Mouse (Mus musculus) brain, embryonic 18.5 days (tissue): Measurements from ENCODE around the gene Gm10642.
A peak's percentile ranks its signal among the peaks of the same experiment; 100 is the strongest.

ENCODE experiments used
- DNase-seq: peaks from one replicate; pipeline ENCODE4 v3.0.0-alpha.2; 2012; ENCODE audit warnings: low read depth, low spot score

Gm10642 gene

GRCm38 (mm10) chr9:70656130-70657007, at the start of gene Gm10642:
TSS of gene Gm10642 (plus strand) at chr9:70656251.
- no peak for DNase-seq

GRCm38 (mm10) chr9:70611026-70611673, 44.9 kb upstream of the Gm10642 start:
- no peak for DNase-seq

- no peak for DNase-seq
Observed at GRCm38 (mm10) chr9:70629711-70630110, 26.3 kb upstream of the Gm10642 start.

GRCm38 (mm10) chr9:70631665-70632064, 24.4 kb upstream of the Gm10642 start:
- no peak for DNase-seq

- DNase-seq: no peak
Observed at GRCm38 (mm10) chr9:70636748-70637147, 19.3 kb upstream of the Gm10642 start.

- no peak for DNase-seq
Observed at GRCm38 (mm10) chr9:70650260-70650659, 5.8 kb upstream of the Gm10642 start.

GRCm38 (mm10) chr9:70650994-70651393, 5.1 kb upstream of the Gm10642 start:
- DNase-seq: no peak

- DNase-seq: no peak
Observed at GRCm38 (mm10) chr9:70652221-70652620, 3.8 kb upstream of the Gm10642 start.

GRCm38 (mm10) chr9:70653875-70654274, 2.2 kb upstream of the Gm10642 start:
- no peak for DNase-seq

GRCm38 (mm10) chr9:70654496-70654895, 1.6 kb upstream of the Gm10642 start:
- DNase-seq: no peak

- no peak for DNase-seq
Observed at GRCm38 (mm10) chr9:70655764-70656129, 304 bp upstream of the Gm10642 start.

GRCm38 (mm10) chr9:70657013-70657967, 1.2 kb downstream of the Gm10642 start, which contains the start of gene Mindy2:
TSS of gene Mindy2 (minus strand) at chr9:70657174.
- peak; percentile 94 for DNase-seq

- no peak for DNase-seq
Observed at GRCm38 (mm10) chr9:70658266-70658665, 2.2 kb downstream of the Gm10642 start.

GRCm38 (mm10) chr9:70664847-70665246, 8.8 kb downstream of the Gm10642 start:
- DNase-seq: no peak

- no peak for DNase-seq
Observed at GRCm38 (mm10) chr9:70665372-70666145, 9.5 kb downstream of the Gm10642 start.

GRCm38 (mm10) chr9:70666811-70667210, 10.8 kb downstream of the Gm10642 start:
- no peak for DNase-seq

- DNase-seq: no peak
Observed at GRCm38 (mm10) chr9:70668048-70668447, 12.0 kb downstream of the Gm10642 start.

- no peak for DNase-seq
Observed at GRCm38 (mm10) chr9:70669197-70669596, 13.1 kb downstream of the Gm10642 start.

GRCm38 (mm10) chr9:70670381-70670780, 14.3 kb downstream of the Gm10642 start:
- no peak for DNase-seq

GRCm38 (mm10) chr9:70671278-70671677, 15.2 kb downstream of the Gm10642 start:
- no peak for DNase-seq
